Mouse (Mus musculus) kidney, embryonic 14.5 days (tissue): ENCODE results near the gene Hyal1. TPM values are rescaled to one million over a fixed set of nuclear protein-coding genes. Genes with fewer than 3 reads are reported as not detected.
A peak's percentile ranks its signal among the peaks of the same experiment; 100 is the strongest.

ENCODE experiments used
- ATAC-seq: fragments of 200-750 bp; cut with Nextera tagmentation; 2 replicates; pipeline ENCODE4 v1.8.0; 2017; ENCODE audit warnings: moderate number of reproducible peaks, mild to moderate bottlenecking, moderate TSS enrichment, moderate library complexity; ENCODE audit not compliant: low FRiP score, low TSS enrichment
- H3K27ac ChIP-seq: fragments of 300-500 bp; sonication (generic); 2 replicates; pipeline ENCODE4 v1.5.1; 2014; ENCODE audit warnings: low read depth, mild to moderate bottlenecking, low read length, moderate library complexity, mixed read lengths
- H3K27me3 ChIP-seq: fragments of 300-500 bp; sonication (generic); 2 replicates; pipeline ENCODE4 v1.6.1; 2014; ENCODE audit warnings: mild to moderate bottlenecking, low read length; ENCODE audit not compliant: control insufficient read depth, insufficient read depth
- H3K36me3 ChIP-seq: fragments of 300-500 bp; sonication (generic); 2 replicates; pipeline ENCODE4 v1.6.1; 2014; ENCODE audit warnings: low read length, mixed read lengths; ENCODE audit not compliant: control insufficient read depth, insufficient read depth
- H3K4me1 ChIP-seq: fragments of 300-500 bp; sonication (generic); 2 replicates; pipeline ENCODE4 v1.6.1; 2014; ENCODE audit warnings: low read length, mixed read lengths; ENCODE audit not compliant: control insufficient read depth, insufficient read depth
- H3K4me2 ChIP-seq: fragments of 300-500 bp; sonication (generic); replicated peaks from 2 replicates; pipeline ENCODE4 v1.6.1; 2014; ENCODE audit warnings: low read depth, mild to moderate bottlenecking, low read length
- H3K4me3 ChIP-seq: fragments of 300-500 bp; sonication (generic); 2 replicates; pipeline ENCODE4 v1.5.1; 2014; ENCODE audit warnings: mild to moderate bottlenecking, low read length
- H3K9ac ChIP-seq: fragments of 300-500 bp; sonication (generic); 2 replicates; pipeline ENCODE4 v1.6.1; 2014; ENCODE audit warnings: low read depth, mild to moderate bottlenecking, low read length, moderate library complexity
- H3K9me3 ChIP-seq: fragments of 300-500 bp; sonication (generic); 2 replicates; pipeline ENCODE4 v1.6.1; 2016; ENCODE audit warnings: low read length; ENCODE audit not compliant: control insufficient read depth
- WGBS: fragments of 180-500 bp; shearing (Covaris S2); extraction: QIAGEN DNeasy Blood & Tissue Kit; methylation state at CpG from one replicate; pipeline ENCODE4 v1.1.7; 2014; 5-methylcytosine and 5-hydroxymethylcytosine counted together
- polyA plus RNA-seq: library from polyadenylated mRNA; unstranded; fragments of >200 nt; fragmentation: Nextera tagmentation; extraction: Ambion mirVana; gene quantifications from 2 replicates; pipeline ENCODE4 v1.2.1, GENCODE M21; 2014

Hyal1 gene
- polyA plus RNA-seq, 1 experiment from 2014 or later: 6.8 TPM

DNA sequence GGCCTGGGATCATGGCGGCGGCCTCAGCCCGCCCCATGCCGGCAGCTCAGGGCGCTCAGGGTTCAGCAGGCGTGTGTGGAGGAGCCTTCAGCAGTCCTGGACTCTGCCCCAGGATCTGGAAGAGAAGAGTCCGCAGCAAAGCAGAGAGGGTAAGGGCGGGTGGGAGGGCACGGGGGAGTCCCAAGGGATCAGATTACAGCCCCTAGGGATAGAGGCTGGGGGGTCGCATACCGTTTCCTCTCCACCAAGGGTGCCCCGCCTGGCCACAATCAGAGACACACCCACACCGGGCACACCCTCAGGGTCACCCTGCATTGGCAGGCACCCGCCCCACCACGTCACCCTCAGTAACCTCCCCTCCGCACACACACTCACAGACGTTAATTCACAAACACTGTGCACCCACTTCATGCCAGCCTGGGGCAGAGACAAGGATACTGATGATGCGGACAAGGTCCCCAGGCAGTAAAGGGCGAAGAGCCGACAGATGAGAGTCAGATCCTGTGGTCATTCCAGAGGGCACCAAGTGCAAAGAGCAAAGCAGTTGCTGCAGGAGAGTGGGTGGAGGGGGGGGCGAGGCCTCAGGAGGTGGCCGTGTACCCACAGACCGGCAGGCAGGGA lies 28.4 kb downstream of the Hyal1 start:
- H3K36me3 ChIP-seq: no peaks in the 10 kb centered on the region
- H3K9me3 ChIP-seq: no peaks in the 10 kb centered on the region
- H3K9ac ChIP-seq: peak overlapping the region; percentile 51; the same call in 1 of the 2 replicates
- no peaks in the 10 kb centered on the region for H3K27me3 ChIP-seq
- H3K4me3 ChIP-seq: peak overlapping the region; percentile 24
- H3K4me1 ChIP-seq: peaks cover 59% of the 10 kb centered on the region
- 22% methylated on average over 23 of the region's 23 CpGs for WGBS
- H3K4me2 ChIP-seq: peak overlapping the region; percentile 37
- ATAC-seq: peak; percentile 51
- H3K27ac ChIP-seq: peak overlapping the region; percentile 80

GRCm38 (mm10) chr9:107606591-107606990 lies 29.9 kb downstream of the Hyal1 start:
- Histone ChIP-seq H3K4me3 (peak overlapping the region; percentile 9; the same call in 1 of the 2 replicates), H3K27me3 (no peaks in the 10 kb centered on the region), H3K4me1 (peaks cover 59% of the 10 kb centered on the region), H3K9me3 (no peaks in the 10 kb centered on the region), H3K36me3 (no peaks in the 10 kb centered on the region), H3K27ac (peak overlapping the region; percentile 80), H3K9ac (peak overlapping the region; percentile 37; the same call in 1 of the 2 replicates), H3K4me2 (peak overlapping the region; percentile 26; the same call in 1 of the 2 replicates)
- ATAC-seq: 0 out of 2 replicates have a peak, but pooled peaks have one; percentile 19
- WGBS: 2% methylated on average over 9 of the region's 9 CpGs

DNA sequence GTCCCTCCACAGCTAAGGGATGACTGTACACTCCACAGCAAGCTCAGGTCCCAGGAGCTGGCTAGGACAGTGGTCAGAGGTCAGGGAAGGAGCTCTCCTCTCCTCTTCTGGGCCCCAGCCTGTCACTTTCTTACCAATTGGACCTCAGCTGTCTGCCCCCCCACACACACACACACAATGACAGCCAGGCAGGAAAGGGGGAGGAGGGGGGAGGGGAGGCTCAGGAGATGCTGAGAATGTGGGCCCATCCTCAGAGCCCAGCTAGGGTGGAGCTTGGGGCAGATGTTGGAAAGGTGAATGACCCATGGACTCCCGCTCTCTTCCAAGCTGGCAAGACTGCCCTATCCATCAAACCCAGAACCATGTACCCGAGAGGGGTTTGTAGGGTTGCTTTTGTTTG lies 30.3 kb downstream of the Hyal1 start:
- Histone ChIP-seq H3K4me2 (peak overlapping the region; percentile 26; the same call in 1 of the 2 replicates), H3K9me3 (no peaks in the 10 kb centered on the region), H3K4me1 (peaks cover 61% of the 10 kb centered on the region), H3K4me3 (peak overlapping the region; percentile 9; the same call in 1 of the 2 replicates), H3K9ac (peak overlapping the region; percentile 37; the same call in 1 of the 2 replicates), H3K36me3 (no peaks in the 10 kb centered on the region), H3K27ac (peak overlapping the region; percentile 80), H3K27me3 (no peaks in the 10 kb centered on the region)
- no peak for ATAC-seq
- 54% methylated on average over 2 of the region's 2 CpGs for WGBS

GRCm38 (mm10) chr9:107607653-107608245 lies 31.0 kb downstream of the Hyal1 start:
- 0 out of 2 replicates have a peak overlapping the region, but pooled peaks have one; percentile 24 for H3K27ac ChIP-seq
- H3K9ac ChIP-seq: 0 out of 2 replicates have a peak overlapping the region, but pooled peaks have one; percentile 18
- ATAC-seq: no peak
- H3K4me1 ChIP-seq: peaks cover 66% of the 10 kb centered on the region
- 62% methylated on average over 9 of the region's 9 CpGs for WGBS
- H3K36me3 ChIP-seq: no peaks in the 10 kb centered on the region
- H3K27me3 ChIP-seq: no peaks in the 10 kb centered on the region
- no peaks in the 10 kb centered on the region for H3K9me3 ChIP-seq
- no peak overlapping the region; the same call in 1 of the 2 replicates for H3K4me2 ChIP-seq
- no peak overlapping the region for H3K4me3 ChIP-seq

- Histone ChIP-seq H3K9ac (peak within 1 kb of the TSS; percentile 18; the same call in 1 of the 2 replicates), H3K4me1 (peaks cover 61% of the 10 kb centered on the region)
- ATAC-seq: no peak
These were observed 32.2 kb downstream of the Hyal1 start, which contains the start of gene Sema3b for GRCm38 (mm10) chr9:107608741-107609432. Gene Sema3b, minus strand, starts transcription at chr9:107609229.

GRCm38 (mm10) chr9:107609433-107609830 lies 32.7 kb downstream of the Hyal1 start:
- Histone ChIP-seq H3K4me1 (peaks cover 56% of the 10 kb centered on the region), H3K9me3 (no peaks in the 10 kb centered on the region), H3K4me3 (no peak overlapping the region), H3K4me2 (no peak overlapping the region), H3K27ac (no peak overlapping the region), H3K9ac (no peak overlapping the region; the same call in 1 of the 2 replicates), H3K36me3 (peaks cover 8% of the 10 kb centered on the region), H3K27me3 (no peaks in the 10 kb centered on the region)
- ATAC-seq: no peak
- WGBS: 62% methylated on average over 4 of the region's 4 CpGs

More at GRCm38 (mm10) chr9:107608741-107609432, 32.2 kb downstream of the Hyal1 start, which contains the start of gene Sema3b:
- Histone ChIP-seq H3K27me3 (no peaks in the 10 kb centered on the region), H3K4me2 (no peak within 1 kb of the TSS), H3K4me3 (no peak within 1 kb of the TSS), H3K9me3 (no peaks in the 10 kb centered on the region), H3K27ac (no peak within 1 kb of the TSS), H3K36me3 (peaks cover 3% of the 10 kb centered on the region; the same call in 1 of the 2 replicates)
- 40% methylated on average over 11 of the region's 12 CpGs for WGBS

GRCm38 (mm10) chr9:107611456-107612190 lies 34.9 kb downstream of the Hyal1 start:
- peaks cover 30% of the 10 kb centered on the region for H3K36me3 ChIP-seq
- H3K27me3 ChIP-seq: no peaks in the 10 kb centered on the region
- no peak; the same call in 1 of the 2 replicates for ATAC-seq
- 83% methylated on average over 6 of the region's 6 CpGs for WGBS
- no peaks in the 10 kb centered on the region for H3K9me3 ChIP-seq
- peak overlapping the region; percentile 69 for H3K9ac ChIP-seq
- H3K27ac ChIP-seq: peak overlapping the region; percentile 88
- no peak overlapping the region; the same call in 1 of the 2 replicates for H3K4me2 ChIP-seq
- peaks cover 35% of the 10 kb centered on the region for H3K4me1 ChIP-seq
- H3K4me3 ChIP-seq: no peak overlapping the region

DNA sequence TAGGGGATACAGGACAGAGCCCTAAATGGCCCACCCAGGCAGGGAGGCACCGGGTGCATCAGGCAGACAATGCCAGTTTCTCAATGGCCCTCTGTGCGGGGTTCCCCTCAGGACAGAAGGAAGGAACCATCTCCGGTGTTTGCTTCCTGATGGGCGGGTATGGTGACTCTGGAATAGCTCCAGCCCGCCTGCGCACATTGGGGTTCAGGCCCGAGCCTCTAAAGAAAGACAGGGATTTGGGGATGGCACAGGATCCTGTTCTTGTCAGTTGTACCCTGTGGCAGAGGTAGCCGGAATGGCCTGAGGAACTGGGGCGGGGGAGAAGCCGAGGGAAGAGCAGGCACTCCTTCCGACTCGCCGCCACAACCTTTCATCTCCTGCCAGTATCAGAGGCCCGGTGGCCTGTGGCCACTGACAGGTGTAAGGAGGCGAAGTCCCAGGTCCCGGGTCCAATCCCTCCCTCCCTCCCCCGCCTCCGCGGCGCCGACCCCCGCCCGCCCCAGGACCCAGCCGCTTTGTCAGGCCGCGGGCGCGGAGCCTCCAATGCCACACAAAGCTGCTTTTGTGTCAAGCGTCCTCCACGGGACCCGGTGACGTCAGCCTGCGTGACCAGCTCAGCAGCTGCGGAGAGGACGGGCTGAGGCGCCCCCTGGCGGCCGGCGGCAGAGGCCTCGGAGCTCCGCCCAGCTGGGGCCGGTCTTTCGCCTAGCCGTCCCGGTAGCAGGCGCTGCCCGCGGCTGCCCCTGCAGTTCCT lies 35.6 kb downstream of the Hyal1 start:
- ATAC-seq: peak; percentile 93
- no peaks in the 10 kb centered on the region for H3K27me3 ChIP-seq
- peak overlapping the region; percentile 88 for H3K27ac ChIP-seq
- H3K36me3 ChIP-seq: peaks cover 35% of the 10 kb centered on the region
- H3K4me1 ChIP-seq: peaks cover 28% of the 10 kb centered on the region
- peak overlapping the region; percentile 69 for H3K9ac ChIP-seq
- WGBS: 4% methylated on average over 42 of the region's 48 CpGs
- peak overlapping the region; percentile 38 for H3K4me3 ChIP-seq
- H3K9me3 ChIP-seq: no peaks in the 10 kb centered on the region
- peak overlapping the region; percentile 77 for H3K4me2 ChIP-seq
